ENCODE assay signal across 15 mouse cellular contexts in genomic region chr2:117595028-117595427, GRCm38 (mm10).
"Had no signal": no experiment of that assay in that cellular context is flagged by ENCODE, and none has a peak within 500 bp of the region (broad histone marks: within the 10 kb centered on the region; RNA-seq: fewer than 3 reads in every experiment).

No protein-coding gene starts in this region.

- H3K4me3 ChIP-seq: neural tube, embryonic 13.5 days; neural tube, embryonic 15.5 days; stomach, embryonic 15.5 days had no signal

- DNase-seq: retina, postnatal 1 day; right cerebral cortex, adult 18-20 months; right cerebral cortex, postnatal 14 days; right cerebral cortex, postnatal 25 days; right cerebral cortex, postnatal 4 days; spleen, adult 18-20 months; thymus, adult 18-20 months; thymus, adult 2 months; thymus, postnatal 14 days; thymus, postnatal 25 days; thymus, postnatal 36 days; thymus, postnatal 4 days had no signal

- H3K27me3 ChIP-seq: neural tube, embryonic 13.5 days; neural tube, embryonic 15.5 days; stomach, embryonic 15.5 days had no signal

- H3K4me2 ChIP-seq: neural tube, embryonic 13.5 days; neural tube, embryonic 15.5 days; stomach, embryonic 15.5 days had no signal

- H3K36me3 ChIP-seq: neural tube, embryonic 13.5 days; neural tube, embryonic 15.5 days; stomach, embryonic 15.5 days had no signal
